Comparison of ENCODE assay signal across 29 mouse cellular contexts in the genomic region with DNA sequence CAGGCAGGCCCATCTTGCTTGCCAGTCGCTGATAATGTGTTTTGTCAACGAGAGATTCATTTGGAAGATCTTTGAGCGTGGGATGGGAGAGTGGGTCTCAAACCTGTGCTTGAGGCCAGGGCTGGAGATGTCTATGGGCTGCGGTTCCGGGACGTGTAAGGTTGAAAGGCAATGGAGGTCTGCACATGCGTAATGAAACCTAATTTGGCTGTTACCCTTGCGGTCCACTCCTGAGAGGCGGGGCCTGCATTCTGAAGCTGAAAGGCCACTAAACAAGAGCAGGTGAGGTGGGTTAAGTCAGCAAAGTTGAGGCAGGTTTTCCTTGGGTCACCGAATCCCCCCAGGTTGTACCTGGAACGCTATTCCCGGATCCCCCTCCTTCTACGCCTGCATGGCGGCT.
DNase-seq lines count a peak whose midpoint lies in the region; ATAC-seq lines count a peak whose summit lies in the region.
"Had no signal": no experiment of that assay in that cellular context is flagged by ENCODE, and none has a peak within 500 bp of the region (broad histone marks: within the 10 kb centered on the region; RNA-seq: fewer than 3 reads in every experiment).

No protein-coding gene starts in this region.

- H3K4me2 ChIP-seq in hindbrain, embryonic 13.5 days: no peak overlapping the region
- H3K4me2 ChIP-seq: embryonic facial prominence, embryonic 13.5 days; embryonic facial prominence, embryonic 15.5 days; forebrain, embryonic 13.5 days; forebrain, embryonic 15.5 days had no signal

- 82% methylated on average over 14 of the region's 14 CpGs for WGBS in heart, embryonic 10.5 days
- WGBS in limb, embryonic 10.5 days: 86% methylated on average over 14 of the region's 14 CpGs
- 86% methylated on average over 14 of the region's 14 CpGs for WGBS in hindbrain, embryonic 13.5 days

- H3K9me3 ChIP-seq in heart, embryonic 10.5 days: no peaks in the 10 kb centered on the region
- no peaks in the 10 kb centered on the region for H3K9me3 ChIP-seq in limb, embryonic 10.5 days (replicated peaks)
- H3K9me3 ChIP-seq in hindbrain, embryonic 13.5 days: no peaks in the 10 kb centered on the region
- H3K9me3 ChIP-seq: embryonic facial prominence, embryonic 13.5 days; embryonic facial prominence, embryonic 15.5 days; forebrain, embryonic 13.5 days; forebrain, embryonic 15.5 days; G1E had no signal

- no peak overlapping the region for H3K4me3 ChIP-seq in heart, embryonic 10.5 days
- H3K4me3 ChIP-seq in limb, embryonic 10.5 days: no peak overlapping the region
- no peak overlapping the region for H3K4me3 ChIP-seq in hindbrain, embryonic 13.5 days
- H3K4me3 ChIP-seq: embryonic facial prominence, embryonic 13.5 days; embryonic facial prominence, embryonic 15.5 days; erythroblast, embryonic 14.5 days; forebrain, embryonic 13.5 days; forebrain, embryonic 15.5 days had no signal

- no peak for ATAC-seq in hindbrain, embryonic 13.5 days (ENCODE audit: low FRiP score)
- ATAC-seq: activated CD4-positive, CD25-positive, alpha-beta regulatory T cell, adult 4 months; CD4-positive, CD25-positive, alpha-beta regulatory T cell, adult 4 months; forebrain, embryonic 13.5 days; forebrain, embryonic 15.5 days; forebrain, postnatal 0 days; Patski had no signal

- H3K4me1 ChIP-seq in heart, embryonic 10.5 days: peaks cover 7% of the 10 kb centered on the region; the same call in 1 of the 2 replicates
- H3K4me1 ChIP-seq in limb, embryonic 10.5 days: peaks cover 23% of the 10 kb centered on the region
- H3K4me1 ChIP-seq in hindbrain, embryonic 13.5 days (replicated peaks): peaks cover 3% of the 10 kb centered on the region; the same call in 1 of the 2 replicates
- H3K4me1 ChIP-seq: forebrain, embryonic 15.5 days had no signal

- peaks cover 9% of the 10 kb centered on the region for H3K27me3 ChIP-seq in heart, embryonic 10.5 days (ENCODE audit: insufficient read depth, poor library complexity, severe bottlenecking)
- peaks cover 10% of the 10 kb centered on the region for H3K27me3 ChIP-seq in limb, embryonic 10.5 days (ENCODE audit: low read depth, poor library complexity, severe bottlenecking)
- H3K27me3 ChIP-seq in hindbrain, embryonic 13.5 days: peaks cover 43% of the 10 kb centered on the region
- H3K27me3 ChIP-seq: Patski had no signal

- no peaks in the 10 kb centered on the region for H3K36me3 ChIP-seq in heart, embryonic 10.5 days
- no peaks in the 10 kb centered on the region for H3K36me3 ChIP-seq in limb, embryonic 10.5 days
- H3K36me3 ChIP-seq in hindbrain, embryonic 13.5 days: no peaks in the 10 kb centered on the region
- H3K36me3 ChIP-seq: embryonic facial prominence, embryonic 13.5 days; embryonic facial prominence, embryonic 15.5 days; forebrain, embryonic 15.5 days; G1E had no signal

- peak; percentile 79 for DNase-seq in heart, adult 11 months
- DNase-seq in heart, embryonic 10.5 days (ENCODE audit: low spot score): no peak
- DNase-seq in ES-CJ7 (ENCODE audit: low read depth, low spot score): peak; percentile 28
- DNase-seq in R1 (ENCODE audit: low read depth, low spot score): peak; percentile 67
- DNase-seq in limb, embryonic 10.5 days (ENCODE audit: low spot score): no peak
- DNase-seq in c-Kit-positive CD71-positive TER-119-positive erythroid progenitor cells, embryonic 14.5 days (ENCODE audit: low spot score): no peak
- DNase-seq in spleen, adult 18-20 months: no peak
- DNase-seq: adrenal gland, adult 8-10 months; adrenal gland, postnatal 14 days; adrenal gland, postnatal 36 days; B cell, adult 2 months; cerebellum, adult 11 months; cerebellum, adult 18-20 months; cerebellum, adult 8-10 months; cerebellum, adult 9-11 months; cerebellum, postnatal 14 days; cerebellum, postnatal 36 days; embryo, embryonic 11 days; forebrain, postnatal 0 days had no signal

- no peak overlapping the region for H3K9ac ChIP-seq in hindbrain, embryonic 13.5 days
- H3K9ac ChIP-seq: embryonic facial prominence, embryonic 13.5 days; embryonic facial prominence, embryonic 15.5 days; forebrain, embryonic 13.5 days; forebrain, embryonic 15.5 days; forebrain, postnatal 0 days had no signal

- H3K27ac ChIP-seq in heart, embryonic 10.5 days: no peak overlapping the region
- 0 out of 2 replicates have a peak overlapping the region, but pooled peaks have one; percentile 17 for H3K27ac ChIP-seq in limb, embryonic 10.5 days
- no peak overlapping the region for H3K27ac ChIP-seq in hindbrain, embryonic 13.5 days
- H3K27ac ChIP-seq: embryonic facial prominence, embryonic 13.5 days; embryonic facial prominence, embryonic 15.5 days; forebrain, embryonic 13.5 days; forebrain, embryonic 15.5 days had no signal

Comparison
In these comparisons a context has a peak if more than half of its experiments do, and no peak if none do; other contexts are left out.
1. DNase-seq: peak in heart, adult 11 months (single experiment), ES-CJ7 (single experiment) and R1 (single experiment); none in heart, embryonic 10.5 days (single experiment), limb, embryonic 10.5 days (single experiment), c-Kit-positive CD71-positive TER-119-positive erythroid progenitor cells, embryonic 14.5 days (single experiment) and spleen, adult 18-20 months (0 of 2).